Mouse (Mus musculus) left cerebral cortex, adult 8-10 months (tissue): ENCODE measurements around the gene Olfr356. TPM values are rescaled to one million over a fixed set of nuclear protein-coding genes. Genes with fewer than 3 reads are reported as not detected.

ENCODE experiments used
- DNase-seq, 2 experiments: peaks; one replicate each; pipeline ENCODE4 v3.0.0; 2022; ENCODE audit warnings: low spot score in 2 of 2
- total RNA-seq, 4 experiments: library from RNA; stranded (reverse); gene quantifications; 2 replicates each; pipeline ENCODE4 v1.2.4; 2022

Gene Olfr356
- not detected for total RNA-seq

- no peak for DNase-seq
Measured at GRCm38 (mm10) chr2:36936821-36937220, at the start of gene Olfr356. TSS of gene Olfr356 (plus strand) at chr2:36937121.

- no peak for DNase-seq
Measured at GRCm38 (mm10) chr2:36892836-36893235, 44.1 kb upstream of the Olfr356 start, which contains the start of gene Olfr353. TSS of gene Olfr353 (minus strand) at chr2:36892936.

- DNase-seq, result no peak
Measured at GRCm38 (mm10) chr2:36897114-36897513, 39.8 kb upstream of the Olfr356 start.

GRCm38 (mm10) chr2:36905380-36905779 is 31.5 kb upstream of the Olfr356 start, which contains the start of gene Olfr354:
TSS of gene Olfr354 (plus strand) at chr2:36905680.
- DNase-seq, result no peak

- no peak for DNase-seq
Measured at GRCm38 (mm10) chr2:36928797-36929196, 8.1 kb upstream of the Olfr356 start, which contains the start of gene Olfr355. TSS of gene Olfr355 (minus strand) at chr2:36928897.

Other genes with a start within 250 kb of the Olfr356 start
- not detected for gene Olfr347, start 205.2 kb upstream of the Olfr356 start, total RNA-seq
- gene Olfr348, start 152.8 kb upstream of the Olfr356 start, total RNA-seq, result not detected
- not detected for gene Olfr50, start 146.6 kb upstream of the Olfr356 start, total RNA-seq
- gene Olfr3, start 120.1 kb upstream of the Olfr356 start, total RNA-seq, result not detected
- gene Olfr350, start 90.8 kb upstream of the Olfr356 start, total RNA-seq, result not detected
- gene Olfr351, start 74.5 kb upstream of the Olfr356 start, total RNA-seq, result not detected
- not detected for gene Olfr352, start 68.7 kb upstream of the Olfr356 start, total RNA-seq
- not detected for gene Olfr353, start 44.2 kb upstream of the Olfr356 start, total RNA-seq
- gene Olfr354, start 31.4 kb upstream of the Olfr356 start, total RNA-seq, result not detected
- not detected for gene Olfr355, start 8.2 kb upstream of the Olfr356 start, total RNA-seq
- not detected for gene Olfr357, start 56.7 kb downstream of the Olfr356 start, total RNA-seq
- gene Olfr358, start 72.2 kb downstream of the Olfr356 start, total RNA-seq, result not detected
- not detected for gene Olfr360, start 128.6 kb downstream of the Olfr356 start, total RNA-seq
- gene Olfr361, start 152.2 kb downstream of the Olfr356 start, total RNA-seq, result not detected
- gene Olfr362, start 180.8 kb downstream of the Olfr356 start, total RNA-seq, result not detected
- not detected for gene Olfr364-ps1, start 202.2 kb downstream of the Olfr356 start, total RNA-seq